20 mouse cellular contexts compared by ENCODE assay signal in the genomic region with DNA sequence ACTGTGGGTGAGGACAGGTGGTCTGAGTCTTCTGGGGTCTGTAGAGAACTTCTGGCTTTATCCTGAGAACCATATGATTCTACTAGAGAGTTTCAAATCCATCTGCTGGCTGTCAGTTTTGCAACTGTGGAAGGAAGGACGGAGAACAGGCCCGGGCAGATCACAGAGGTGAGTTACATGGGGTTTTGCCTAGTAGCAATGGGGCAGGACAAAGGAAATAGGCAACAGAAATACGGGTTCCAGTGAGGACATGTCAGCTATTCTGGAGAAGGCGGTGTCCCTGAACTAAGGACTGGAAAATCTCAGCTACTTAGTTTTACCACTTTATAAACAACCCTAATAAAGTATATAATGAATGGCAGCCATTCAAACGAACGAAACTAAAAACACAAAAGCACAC.
"Had no signal": no experiment of that assay in that cellular context is flagged by ENCODE, and none has a peak within 500 bp of the region (broad histone marks: within the 10 kb centered on the region; RNA-seq: fewer than 3 reads in every experiment).

No protein-coding gene starts in this region.

- H3K9me3 ChIP-seq: limb, embryonic 13.5 days; liver, embryonic 12.5 days; liver, embryonic 15.5 days; lung, embryonic 15.5 days had no signal

- H3K4me2 ChIP-seq: limb, embryonic 13.5 days; liver, embryonic 12.5 days; liver, embryonic 15.5 days; lung, embryonic 15.5 days; midbrain, embryonic 11.5 days had no signal

- DNase-seq: kidney, adult 18-20 months; kidney, adult 9 months; kidney, postnatal 25 days; layer of hippocampus, adult 9-11 months; liver; lung, adult 18-20 months; lung, postnatal 14 days; lung, postnatal 4 days; midbrain, embryonic 14.5 days; right cerebral cortex, adult 18-20 months; right cerebral cortex, postnatal 14 days; right cerebral cortex, postnatal 4 days; thymus, postnatal 25 days had no signal

- H3K36me3 ChIP-seq: limb, embryonic 13.5 days; liver, embryonic 12.5 days; liver, embryonic 15.5 days; lung, embryonic 15.5 days had no signal

- H3K4me1 ChIP-seq: liver, embryonic 12.5 days; liver, embryonic 15.5 days; lung, embryonic 15.5 days had no signal

- ATAC-seq: liver, embryonic 12.5 days had no signal

- H3K27ac ChIP-seq: kidney, postnatal 0 days; layer of hippocampus, adult 2 months; limb, embryonic 13.5 days; liver, embryonic 12.5 days; liver, embryonic 15.5 days; lung, embryonic 15.5 days had no signal

- H3K9ac ChIP-seq: limb, embryonic 13.5 days; liver, embryonic 12.5 days; liver, embryonic 15.5 days; lung, embryonic 15.5 days had no signal

- H3K27me3 ChIP-seq: limb, embryonic 13.5 days; liver, embryonic 12.5 days; liver, embryonic 15.5 days; lung, embryonic 15.5 days had no signal

- H3K4me3 ChIP-seq: layer of hippocampus, adult 2 months; limb, embryonic 13.5 days; liver, embryonic 12.5 days; liver, embryonic 15.5 days; lung, embryonic 15.5 days had no signal
